Mouse (Mus musculus): ENCODE measurements around the gene Actr8. TPM values are rescaled to one million over a fixed set of nuclear protein-coding genes. Genes with fewer than 3 reads are reported as not detected.

Actr8 gene
- polyA plus RNA-seq, 1 experiment from 2014 or later = 62.5 TPM

Small RNA genes within 50 kb of the gene (microRNA-seq; reads per million reads assigned to microRNA genes)
- 0.63 reads per million for gene Mir6947

Other genes with a start within 250 kb of the Actr8 start
- gene Selenok, start 10.0 kb upstream of the Actr8 start, polyA plus RNA-seq (2014; fragmentation: Nextera tagmentation; extraction: Ambion mirVana) = 203 and 294 TPM in 2 replicates
- 0.34 and 1.4 TPM in 2 replicates for gene Il17rb, start 30.6 kb downstream of the Actr8 start, polyA plus RNA-seq (2014; fragmentation: Nextera tagmentation; extraction: Ambion mirVana)
- 0.87 and 0.89 TPM in 2 replicates for gene Chdh, start 30.7 kb downstream of the Actr8 start, polyA plus RNA-seq (2014; fragmentation: Nextera tagmentation; extraction: Ambion mirVana)